Mouse (Mus musculus) kidney, adult 2 months (tissue): ENCODE measurements around the gene Adnp. TPM values are rescaled to one million over a fixed set of nuclear protein-coding genes. Genes with fewer than 3 reads are reported as not detected.

ENCODE experiments used
- DNase-seq: peaks from one replicate; pipeline ENCODE4 v3.0.0; 2021
- H3K27ac ChIP-seq: fragments of 200-500 bp; 2 replicates; pipeline ENCODE4 v1.5.1; 2012; ENCODE audit warnings: low read depth, low read length, control low read depth, inconsistent platforms; ENCODE audit not compliant: insufficient read depth
- H3K27me3 ChIP-seq: fragments of 200-500 bp; replicated peaks from 2 replicates; pipeline ENCODE4 v1.6.1; 2012; ENCODE audit warnings: mild to moderate bottlenecking, moderate library complexity, low read length, inconsistent platforms; ENCODE audit not compliant: control insufficient read depth, insufficient read depth
- H3K36me3 ChIP-seq: fragments of 200-500 bp; 2 replicates; pipeline ENCODE4 v1.6.1; 2012; ENCODE audit warnings: mild to moderate bottlenecking, moderate library complexity, low read length, inconsistent platforms; ENCODE audit not compliant: control insufficient read depth, insufficient read depth
- H3K4me1 ChIP-seq: fragments of 200-500 bp; 2 replicates; pipeline ENCODE4 v1.6.1; 2011; ENCODE audit warnings: low read length; ENCODE audit not compliant: control insufficient read depth, insufficient read depth
- H3K4me3 ChIP-seq: fragments of 200-500 bp; 2 replicates; pipeline ENCODE4 v1.5.1; 2011; ENCODE audit warnings: mild to moderate bottlenecking, low read depth, low read length, control low read depth; ENCODE audit not compliant: insufficient read depth
- CTCF ChIP-seq: fragments of 200-500 bp; conservative IDR thresholded peaks from 2 replicates; pipeline ENCODE4 v1.5.1; 2011; ENCODE audit warnings: low read depth, mild to moderate bottlenecking, control low read depth, low read length, moderate library complexity, mixed read lengths; ENCODE audit not compliant: insufficient read depth, insufficient read length
- POLR2A ChIP-seq: fragments of 200-500 bp; IDR thresholded peaks from one replicate; pipeline ENCODE4 v1.6.1; 2011; ENCODE audit warnings: low read depth, low read length, control low read depth
- WGBS: fragments of 180-500 bp; shearing (Covaris S2); methylation state at CpG from one replicate; pipeline ENCODE4 v1.1.7; 2018; 5-methylcytosine and 5-hydroxymethylcytosine counted together
- polyA plus RNA-seq: library from polyadenylated mRNA; depleted of rRNA; stranded (reverse); fragments of >200 nt; gene quantifications from 2 replicates; pipeline ENCODE4 v1.2.3, GENCODE M21; 2012

Gene Adnp
- polyA plus RNA-seq, 1 experiment, result 14.9 TPM

GRCm38 (mm10) chr2:168195721-168196120, 11.2 kb downstream of the Adnp start:
- peaks cover 3% of the 10 kb centered on the region; the same call in 1 of the 2 replicates for H3K36me3 ChIP-seq
- TF ChIP-seq POLR2A (no peak), CTCF (no peak)
- 34% methylated on average over 2 of the region's 2 CpGs for WGBS

GRCm38 (mm10) chr2:168193685-168194084, 13.2 kb downstream of the Adnp start:
- 41% methylated on average over 2 of the region's 2 CpGs for WGBS
- peaks cover 3% of the 10 kb centered on the region; the same call in 1 of the 2 replicates for H3K36me3 ChIP-seq
- peaks cover 46% of the 10 kb centered on the region for H3K4me1 ChIP-seq
- no peaks in the 10 kb centered on the region for H3K27me3 ChIP-seq
- no peak for TF ChIP-seq POLR2A
- TF ChIP-seq CTCF, result no peak
- DNase-seq, result no peak
- no peak overlapping the region for H3K27ac ChIP-seq
- H3K4me3 ChIP-seq, result no peak overlapping the region

More at GRCm38 (mm10) chr2:168195721-168196120, 11.2 kb downstream of the Adnp start:
- H3K4me3 ChIP-seq, result no peak overlapping the region
- no peaks in the 10 kb centered on the region for H3K27me3 ChIP-seq
- peaks cover 52% of the 10 kb centered on the region for H3K4me1 ChIP-seq
- no peak for DNase-seq
- H3K27ac ChIP-seq, result no peak overlapping the region

GRCm38 (mm10) chr2:168191856-168192255, 15.1 kb downstream of the Adnp start:
- Histone ChIP-seq H3K4me3 (no peak overlapping the region), H3K27ac (no peak overlapping the region), H3K27me3 (no peaks in the 10 kb centered on the region), H3K36me3 (no peaks in the 10 kb centered on the region; the same call in 1 of the 2 replicates), H3K4me1 (peaks cover 42% of the 10 kb centered on the region)
- no peak for DNase-seq
- no peak for TF ChIP-seq POLR2A
- TF ChIP-seq CTCF, result no peak
- WGBS, result 75% methylated on average over 2 of the region's 2 CpGs

GRCm38 (mm10) chr2:168175946-168176345, 31.0 kb downstream of the Adnp start:
- no peaks in the 10 kb centered on the region; the same call in 1 of the 2 replicates for H3K36me3 ChIP-seq
- no peaks in the 10 kb centered on the region for H3K4me1 ChIP-seq
- H3K27me3 ChIP-seq, result no peaks in the 10 kb centered on the region
- H3K27ac ChIP-seq, result no peak overlapping the region
- TF ChIP-seq CTCF (no peak), POLR2A (no peak)
- no peak for DNase-seq
- WGBS, result 53% methylated on average over 7 of the region's 7 CpGs
- no peak overlapping the region for H3K4me3 ChIP-seq

- no peak for TF ChIP-seq CTCF
- DNase-seq, result peak; percentile 90
- peak overlapping the region; percentile 52; the same call in 1 of the 2 replicates for H3K27ac ChIP-seq
Measured at GRCm38 (mm10) chr2:168170167-168170685, 36.7 kb downstream of the Adnp start.

GRCm38 (mm10) chr2:168169800-168170113, 37.2 kb downstream of the Adnp start:
- DNase-seq, result no peak
- H3K4me1 ChIP-seq, result peaks cover 17% of the 10 kb centered on the region; the same call in 1 of the 2 replicates
- no peaks in the 10 kb centered on the region for H3K27me3 ChIP-seq
- no peaks in the 10 kb centered on the region for H3K36me3 ChIP-seq
- peak overlapping the region; percentile 32 for H3K4me3 ChIP-seq
- no peak for TF ChIP-seq POLR2A
- no peak for TF ChIP-seq CTCF
- WGBS, result 17% methylated on average over 9 of the region's 9 CpGs
- peak overlapping the region; percentile 52 for H3K27ac ChIP-seq

More at GRCm38 (mm10) chr2:168170167-168170685, 36.7 kb downstream of the Adnp start:
- H3K4me1 ChIP-seq, result peaks cover 17% of the 10 kb centered on the region; the same call in 1 of the 2 replicates
- H3K36me3 ChIP-seq, result no peaks in the 10 kb centered on the region
- peak overlapping the region; percentile 32 for H3K4me3 ChIP-seq
- H3K27me3 ChIP-seq, result no peaks in the 10 kb centered on the region
- 13% methylated on average over 13 of the region's 13 CpGs for WGBS

- Histone ChIP-seq H3K4me3 (no peak overlapping the region), H3K27me3 (no peaks in the 10 kb centered on the region), H3K36me3 (no peaks in the 10 kb centered on the region), H3K27ac (peak overlapping the region; percentile 52), H3K4me1 (peaks cover 17% of the 10 kb centered on the region; the same call in 1 of the 2 replicates)
- no peak for TF ChIP-seq CTCF
- no peak for TF ChIP-seq POLR2A
- DNase-seq, result peak; percentile 79
- 45% methylated on average over 9 of the region's 9 CpGs for WGBS
Measured at GRCm38 (mm10) chr2:168168892-168169799, 37.8 kb downstream of the Adnp start.
